Mouse (Mus musculus) limb, embryonic 13.5 days (tissue): ENCODE results near the gene Ptprn2. TPM values are rescaled to one million over a fixed set of nuclear protein-coding genes. Genes with fewer than 3 reads are reported as not detected.
A peak's percentile ranks its signal among the peaks of the same experiment; 100 is the strongest.

ENCODE experiments used
- ATAC-seq: fragments of 200-750 bp; cut with Nextera tagmentation; 2 replicates; pipeline ENCODE4 v1.8.0; 2017; ENCODE audit warnings: low read depth, moderate number of reproducible peaks, moderate TSS enrichment; ENCODE audit not compliant: low FRiP score
- H3K27ac ChIP-seq: fragments of 300-500 bp; sonication (generic); 2 replicates; pipeline ENCODE4 v1.5.1; 2015; ENCODE audit warnings: inconsistent platforms, mild to moderate bottlenecking, moderate library complexity
- H3K27me3 ChIP-seq: fragments of 300-500 bp; sonication (generic); 2 replicates; pipeline ENCODE4 v1.6.1; 2015; ENCODE audit warnings: mild to moderate bottlenecking, inconsistent platforms
- H3K36me3 ChIP-seq: fragments of 300-500 bp; sonication (generic); 2 replicates; pipeline ENCODE4 v1.6.1; 2015; ENCODE audit warnings: inconsistent platforms, mild to moderate bottlenecking, moderate library complexity
- H3K4me1 ChIP-seq: fragments of 300-500 bp; sonication (generic); 2 replicates; pipeline ENCODE4 v1.6.1; 2015; ENCODE audit warnings: inconsistent platforms
- H3K4me2 ChIP-seq: fragments of 300-500 bp; sonication (generic); replicated peaks from 2 replicates; pipeline ENCODE4 v1.6.1; 2015; ENCODE audit warnings: inconsistent platforms, mild to moderate bottlenecking, moderate library complexity
- H3K4me3 ChIP-seq: fragments of 300-500 bp; sonication (generic); 2 replicates; pipeline ENCODE4 v1.5.1; 2015; ENCODE audit warnings: moderate library complexity, mild to moderate bottlenecking, inconsistent platforms
- H3K9ac ChIP-seq: fragments of 300-500 bp; sonication (generic); 2 replicates; pipeline ENCODE4 v1.6.1; 2015; ENCODE audit warnings: mild to moderate bottlenecking, inconsistent platforms
- H3K9me3 ChIP-seq: fragments of 300-500 bp; sonication (generic); 2 replicates; pipeline ENCODE4 v1.6.1; 2016; ENCODE audit warnings: inconsistent platforms
- WGBS: fragments of 180-500 bp; shearing (Covaris S2); methylation state at CpG from one replicate; pipeline ENCODE4 v1.1.7; 2015; 5-methylcytosine and 5-hydroxymethylcytosine counted together
- polyA plus RNA-seq: library from polyadenylated mRNA; unstranded; fragments of >200 nt; fragmentation: Nextera tagmentation; extraction: Ambion mirVana; gene quantifications from 2 replicates; pipeline ENCODE4 v1.2.1, GENCODE M21; 2015

Gene Ptprn2
- polyA plus RNA-seq, 1 experiment from 2014 or later: 0.19 TPM

GRCm38 (mm10) chr12:116927516-116927915 is 442.0 kb downstream of the Ptprn2 start:
- no peak for ATAC-seq

GRCm38 (mm10) chr12:116938158-116938854 is 452.8 kb downstream of the Ptprn2 start:
- no peak overlapping the region for H3K9ac ChIP-seq
- no peaks in the 10 kb centered on the region for H3K27me3 ChIP-seq
- 0 out of 2 replicates have a peak, but pooled peaks cover 14% of the 10 kb centered on the region for H3K4me1 ChIP-seq
- H3K4me2 ChIP-seq: no peak overlapping the region
- H3K36me3 ChIP-seq: no peaks in the 10 kb centered on the region
- peak; percentile 32; the same call in 1 of the 2 replicates for ATAC-seq
- H3K27ac ChIP-seq: no peak overlapping the region
- H3K9me3 ChIP-seq: no peaks in the 10 kb centered on the region
- WGBS: 13% methylated on average over 3 of the region's 3 CpGs
- no peak overlapping the region for H3K4me3 ChIP-seq

More at GRCm38 (mm10) chr12:116927516-116927915, 442.0 kb downstream of the Ptprn2 start:
- H3K9ac ChIP-seq: no peak overlapping the region
- H3K27me3 ChIP-seq: no peaks in the 10 kb centered on the region
- no peak overlapping the region for H3K4me3 ChIP-seq
- no peak overlapping the region for H3K27ac ChIP-seq
- no peaks in the 10 kb centered on the region for H3K36me3 ChIP-seq
- no peaks in the 10 kb centered on the region for H3K9me3 ChIP-seq
- 86% methylated on average over 1 of the region's 1 CpGs for WGBS
- H3K4me2 ChIP-seq: no peak overlapping the region
- no peaks in the 10 kb centered on the region for H3K4me1 ChIP-seq

GRCm38 (mm10) chr12:116943883-116944282 is 458.4 kb downstream of the Ptprn2 start:
- Histone ChIP-seq H3K4me1 (0 out of 2 replicates have a peak, but pooled peaks cover 6% of the 10 kb centered on the region), H3K9me3 (no peaks in the 10 kb centered on the region), H3K4me3 (no peak overlapping the region), H3K9ac (no peak overlapping the region), H3K4me2 (no peak overlapping the region), H3K27ac (no peak overlapping the region), H3K27me3 (no peaks in the 10 kb centered on the region), H3K36me3 (no peaks in the 10 kb centered on the region)
- ATAC-seq: no peak
- WGBS: 84% methylated on average over 5 of the region's 5 CpGs

GRCm38 (mm10) chr12:116948151-116948928 is 462.8 kb downstream of the Ptprn2 start:
- no peak for ATAC-seq
- no peaks in the 10 kb centered on the region for H3K36me3 ChIP-seq
- no peaks in the 10 kb centered on the region for H3K4me1 ChIP-seq
- H3K27ac ChIP-seq: no peak overlapping the region
- H3K9me3 ChIP-seq: no peaks in the 10 kb centered on the region
- H3K4me2 ChIP-seq: no peak overlapping the region
- no peak overlapping the region for H3K4me3 ChIP-seq
- WGBS: 89% methylated on average over 4 of the region's 4 CpGs
- H3K27me3 ChIP-seq: no peaks in the 10 kb centered on the region
- no peak overlapping the region for H3K9ac ChIP-seq

- Histone ChIP-seq H3K4me3 (no peak overlapping the region), H3K27ac (no peak overlapping the region), H3K9me3 (no peaks in the 10 kb centered on the region), H3K4me2 (no peak overlapping the region), H3K4me1 (no peaks in the 10 kb centered on the region), H3K36me3 (no peaks in the 10 kb centered on the region), H3K9ac (no peak overlapping the region), H3K27me3 (no peaks in the 10 kb centered on the region)
- 74% methylated on average over 3 of the region's 3 CpGs for WGBS
- ATAC-seq: no peak
Observed at GRCm38 (mm10) chr12:116949726-116950125, 464.2 kb downstream of the Ptprn2 start.

- no peak overlapping the region for H3K4me2 ChIP-seq
- WGBS: 86% methylated on average over 13 of the region's 13 CpGs
- ATAC-seq: no peak
Observed at GRCm38 (mm10) chr12:116952452-116953205, 467.1 kb downstream of the Ptprn2 start.

GRCm38 (mm10) chr12:116959164-116959563 is 473.6 kb downstream of the Ptprn2 start:
- WGBS: 90% methylated on average over 2 of the region's 2 CpGs
- Histone ChIP-seq H3K9me3 (no peaks in the 10 kb centered on the region), H3K4me1 (no peaks in the 10 kb centered on the region), H3K4me3 (no peak overlapping the region), H3K9ac (no peak overlapping the region), H3K4me2 (no peak overlapping the region), H3K27me3 (no peaks in the 10 kb centered on the region), H3K27ac (no peak overlapping the region), H3K36me3 (no peaks in the 10 kb centered on the region)
- no peak for ATAC-seq

More at GRCm38 (mm10) chr12:116952452-116953205, 467.1 kb downstream of the Ptprn2 start:
- H3K4me1 ChIP-seq: no peaks in the 10 kb centered on the region
- H3K9ac ChIP-seq: no peak overlapping the region
- H3K9me3 ChIP-seq: no peaks in the 10 kb centered on the region
- H3K27me3 ChIP-seq: no peaks in the 10 kb centered on the region
- H3K27ac ChIP-seq: no peak overlapping the region
- no peak overlapping the region for H3K4me3 ChIP-seq
- no peaks in the 10 kb centered on the region for H3K36me3 ChIP-seq

- WGBS: 91% methylated on average over 1 of the region's 1 CpGs
- Histone ChIP-seq H3K27ac (no peak overlapping the region), H3K4me2 (no peak overlapping the region), H3K27me3 (no peaks in the 10 kb centered on the region), H3K9ac (no peak overlapping the region), H3K36me3 (no peaks in the 10 kb centered on the region), H3K4me1 (no peaks in the 10 kb centered on the region), H3K9me3 (no peaks in the 10 kb centered on the region), H3K4me3 (no peak overlapping the region)
- no peak for ATAC-seq
Observed at GRCm38 (mm10) chr12:116963906-116964305, 478.4 kb downstream of the Ptprn2 start.

- H3K4me3 ChIP-seq: no peak overlapping the region
- no peaks in the 10 kb centered on the region for H3K27me3 ChIP-seq
- 56% methylated on average over 8 of the region's 8 CpGs for WGBS
- H3K36me3 ChIP-seq: no peaks in the 10 kb centered on the region
- no peak overlapping the region for H3K9ac ChIP-seq
- H3K9me3 ChIP-seq: no peaks in the 10 kb centered on the region
- H3K4me1 ChIP-seq: no peaks in the 10 kb centered on the region
- no peak overlapping the region for H3K4me2 ChIP-seq
- H3K27ac ChIP-seq: no peak overlapping the region
- no peak for ATAC-seq
Observed at GRCm38 (mm10) chr12:116968215-116968939, 482.9 kb downstream of the Ptprn2 start.

- Histone ChIP-seq H3K27ac (no peak overlapping the region), H3K4me1 (peaks cover 9% of the 10 kb centered on the region), H3K36me3 (no peaks in the 10 kb centered on the region), H3K27me3 (no peaks in the 10 kb centered on the region), H3K4me3 (no peak overlapping the region), H3K9ac (no peak overlapping the region), H3K9me3 (no peaks in the 10 kb centered on the region), H3K4me2 (no peak overlapping the region)
- 54% methylated on average over 5 of the region's 5 CpGs for WGBS
- peak; percentile 77; the same call in 1 of the 2 replicates for ATAC-seq
Observed at GRCm38 (mm10) chr12:116975547-116975946, 490.0 kb downstream of the Ptprn2 start.

- Histone ChIP-seq H3K36me3 (no peaks in the 10 kb centered on the region), H3K27me3 (no peaks in the 10 kb centered on the region), H3K27ac (no peak overlapping the region), H3K4me1 (peaks cover 9% of the 10 kb centered on the region), H3K9ac (no peak overlapping the region), H3K4me2 (no peak overlapping the region), H3K9me3 (no peaks in the 10 kb centered on the region), H3K4me3 (no peak overlapping the region)
- no peak for ATAC-seq
- 62% methylated on average over 6 of the region's 6 CpGs for WGBS
Observed at GRCm38 (mm10) chr12:116976981-116977380, 491.5 kb downstream of the Ptprn2 start.
